Mouse (Mus musculus) MEL (cell line): ENCODE results near the gene Zfp865. TPM values are rescaled to one million over a fixed set of nuclear protein-coding genes. Genes with fewer than 3 reads are reported as not detected.
A peak's percentile ranks its signal among the peaks of the same experiment; 100 is the strongest.

Experiments
- DNase-seq: peaks from one replicate; pipeline ENCODE4 v3.0.0; 2011; ENCODE audit warnings: low read depth, low spot score
- H3K27ac ChIP-seq: 2 replicates; pipeline ENCODE4 v1.5.1; 2012; ENCODE audit warnings: low read depth, mild to moderate bottlenecking, control low read depth, low read length, moderate library complexity; ENCODE audit not compliant: control insufficient read depth
- H3K27me3 ChIP-seq, 2 experiments: fragments of 150-350 bp in 1 of 2; sonication (generic) in 1 of 2; 2 replicates each; pipeline ENCODE4 v1.6.1; 2012; ENCODE audit warnings: low read length in 2 of 2, mild to moderate bottlenecking in 2 of 2, improper control_type of control experiment in 1 of 2, moderate library complexity in 1 of 2; ENCODE audit not compliant: insufficient read depth in 2 of 2, control insufficient read depth in 1 of 2
- H3K36me3 ChIP-seq, 2 experiments: 2 replicates each; pipeline ENCODE4 v1.6.1; 2012 to 2014; ENCODE audit warnings: low read length in 2 of 2, improper control_type of control experiment in 1 of 2, inconsistent platforms in 1 of 2, mild to moderate bottlenecking in 1 of 2; ENCODE audit not compliant: insufficient read depth in 2 of 2, control insufficient read depth in 1 of 2
- H3K4me1 ChIP-seq, 2 experiments: fragments of 150-350 bp in 1 of 2; sonication (generic) in 1 of 2; 2 replicates each; pipeline ENCODE4 v1.6.1; 2012; ENCODE audit warnings: low read length in 2 of 2, improper control_type of control experiment in 1 of 2, mild to moderate bottlenecking in 1 of 2; ENCODE audit not compliant: insufficient read depth in 2 of 2, control insufficient read depth in 1 of 2
- H3K4me3 ChIP-seq, 2 experiments: fragments of 150-350 bp in 1 of 2; sonication (generic) in 1 of 2; 2 replicates each; pipeline ENCODE4 v1.5.1; 2012; ENCODE audit warnings: low read depth in 2 of 2, low read length in 2 of 2, mild to moderate bottlenecking in 2 of 2, moderate library complexity in 2 of 2, control low read depth in 1 of 2, improper control_type of control experiment in 1 of 2; ENCODE audit not compliant: control insufficient read depth in 1 of 2, insufficient read depth in 1 of 2
- H3K79me2 ChIP-seq: 2 replicates; pipeline ENCODE4 v1.6.1; 2012; ENCODE audit warnings: mild to moderate bottlenecking, low read length, moderate library complexity; ENCODE audit not compliant: control insufficient read depth, poor library complexity, insufficient read depth
- H3K9ac ChIP-seq: 2 replicates; pipeline ENCODE4 v1.6.1; 2012; ENCODE audit warnings: low read depth, mild to moderate bottlenecking, control low read depth, low read length, moderate library complexity; ENCODE audit not compliant: control insufficient read depth, poor library complexity, severe bottlenecking
- H3K9me3 ChIP-seq: fragments of 150-350 bp; sonication (generic); replicated peaks from 2 replicates; pipeline ENCODE4 v1.6.1; 2012; ENCODE audit warnings: mild to moderate bottlenecking, low read length, improper control_type of control experiment, moderate library complexity; ENCODE audit not compliant: insufficient read depth
- CHD1 ChIP-seq: IDR thresholded peaks from 2 replicates; pipeline ENCODE4 v1.6.1; 2012; ENCODE audit warnings: low read depth, mild to moderate bottlenecking, inconsistent platforms, low read length, improper control_type of control experiment
- E2F4 ChIP-seq: IDR thresholded peaks from 2 replicates; pipeline ENCODE4 v1.6.1; 2011; ENCODE audit warnings: low read depth, low read length, improper control_type of control experiment, borderline replicate concordance
- EP300 ChIP-seq, 2 experiments: IDR thresholded peaks; 2 replicates each; pipeline ENCODE4 v1.6.1; 2011; ENCODE audit warnings: improper control_type of control experiment in 2 of 2, low read length in 2 of 2, low read depth in 1 of 2, mild to moderate bottlenecking in 1 of 2
- ETS1 ChIP-seq: IDR thresholded peaks from 2 replicates; pipeline ENCODE4 v1.6.1; 2012; ENCODE audit warnings: low read depth, mild to moderate bottlenecking, inconsistent platforms, low read length, improper control_type of control experiment, moderate library complexity
- GABPA ChIP-seq: IDR thresholded peaks from 2 replicates; pipeline ENCODE4 v1.6.1; 2012; ENCODE audit warnings: low read depth, mild to moderate bottlenecking, inconsistent platforms, low read length, improper control_type of control experiment, moderate library complexity
- HCFC1 ChIP-seq: IDR thresholded peaks from 2 replicates; pipeline ENCODE4 v1.6.1; 2012; ENCODE audit warnings: low read depth, mild to moderate bottlenecking, inconsistent platforms, low read length, improper control_type of control experiment, moderate library complexity
- JUND ChIP-seq: IDR thresholded peaks from 2 replicates; pipeline ENCODE4 v1.6.1; 2011; ENCODE audit warnings: low read depth, mild to moderate bottlenecking, improper control_type of control experiment, low read length
- MAFK ChIP-seq: IDR thresholded peaks from 2 replicates; pipeline ENCODE4 v1.6.1; 2011; ENCODE audit warnings: low read depth, mild to moderate bottlenecking, low read length, improper control_type of control experiment, borderline replicate concordance
- MAZ ChIP-seq: IDR thresholded peaks from 2 replicates; pipeline ENCODE4 v1.6.1; 2012; ENCODE audit warnings: low read depth, mild to moderate bottlenecking, inconsistent platforms, low read length, improper control_type of control experiment
- MEF2A ChIP-seq: IDR thresholded peaks from 2 replicates; pipeline ENCODE4 v1.6.1; 2014; ENCODE audit warnings: low read depth, mild to moderate bottlenecking, inconsistent platforms, low read length, improper control_type of control experiment; ENCODE audit not compliant: poor library complexity, insufficient replicate concordance, severe bottlenecking; ENCODE audit errors: extremely low read depth
- MXI1 ChIP-seq: IDR thresholded peaks from 2 replicates; pipeline ENCODE4 v1.6.1; 2011; ENCODE audit warnings: mild to moderate bottlenecking, low read depth, low read length, improper control_type of control experiment
- MYB ChIP-seq: IDR thresholded peaks from 2 replicates; pipeline ENCODE4 v1.6.1; 2011; ENCODE audit warnings: mild to moderate bottlenecking, low read depth, low read length, improper control_type of control experiment
- MYC ChIP-seq: IDR thresholded peaks from 2 replicates; pipeline ENCODE4 v1.6.1; 2011; ENCODE audit warnings: low read depth, mild to moderate bottlenecking, low read length, improper control_type of control experiment, moderate library complexity
- NELFE ChIP-seq: IDR thresholded peaks from 2 replicates; pipeline ENCODE4 v1.6.1; 2011; ENCODE audit warnings: low read depth, low read length, improper control_type of control experiment
- NRF1 ChIP-seq: IDR thresholded peaks from 2 replicates; pipeline ENCODE4 v1.6.1; 2014; ENCODE audit warnings: low read depth, mild to moderate bottlenecking, inconsistent platforms, low read length, improper control_type of control experiment, moderate library complexity; ENCODE audit not compliant: poor library complexity, insufficient read depth, severe bottlenecking
- POLR2A ChIP-seq, 2 experiments: IDR thresholded peaks; 2 replicates each; pipeline ENCODE4 v1.6.1; 2011 to 2012; ENCODE audit warnings: low read length in 2 of 2, mild to moderate bottlenecking in 2 of 2, control low read depth in 1 of 2, improper control_type of control experiment in 1 of 2, low read depth in 1 of 2, moderate library complexity in 1 of 2; ENCODE audit not compliant: control insufficient read depth in 1 of 2, insufficient read depth in 1 of 2, poor library complexity in 1 of 2
- POLR2AphosphoS2 ChIP-seq: IDR thresholded peaks from 2 replicates; pipeline ENCODE4 v1.6.1; 2011; ENCODE audit warnings: low read length, improper control_type of control experiment
- RAD21 ChIP-seq: IDR thresholded peaks from 2 replicates; pipeline ENCODE4 v1.6.1; 2011; ENCODE audit warnings: mild to moderate bottlenecking, low read depth, low read length, improper control_type of control experiment
- RCOR1 ChIP-seq: IDR thresholded peaks from 2 replicates; pipeline ENCODE4 v1.6.1; 2012; ENCODE audit warnings: low read depth, mild to moderate bottlenecking, inconsistent platforms, low read length, improper control_type of control experiment
- SIN3A ChIP-seq: IDR thresholded peaks from 2 replicates; pipeline ENCODE4 v1.6.1; 2012; ENCODE audit warnings: low read length, improper control_type of control experiment, inconsistent platforms
- SMC3 ChIP-seq: IDR thresholded peaks from 2 replicates; pipeline ENCODE4 v1.6.1; 2011; ENCODE audit warnings: low read depth, low read length, improper control_type of control experiment
- TBP ChIP-seq: IDR thresholded peaks from 2 replicates; pipeline ENCODE4 v1.8.0; 2011; ENCODE audit warnings: low read depth, low read length, improper control_type of control experiment
- TCF12 ChIP-seq: IDR thresholded peaks from 2 replicates; pipeline ENCODE4 v1.6.1; 2014; ENCODE audit warnings: low read depth, mild to moderate bottlenecking, inconsistent platforms, low read length, improper control_type of control experiment, moderate library complexity
- UBTF ChIP-seq: IDR thresholded peaks from 2 replicates; pipeline ENCODE4 v1.6.1; 2012; ENCODE audit warnings: low read depth, mild to moderate bottlenecking, inconsistent platforms, low read length, improper control_type of control experiment, moderate library complexity, borderline replicate concordance; ENCODE audit not compliant: insufficient read depth
- USF1 ChIP-seq: IDR thresholded peaks from 2 replicates; pipeline ENCODE4 v1.6.1; 2014; ENCODE audit warnings: low read depth, mild to moderate bottlenecking, inconsistent platforms, low read length, improper control_type of control experiment, moderate library complexity
- USF2 ChIP-seq, 2 experiments: IDR thresholded peaks; 2 replicates each; pipeline ENCODE4 v1.6.1; 2011 to 2012; ENCODE audit warnings: improper control_type of control experiment in 2 of 2, low read length in 2 of 2, borderline replicate concordance in 1 of 2, inconsistent platforms in 1 of 2, low read depth in 1 of 2, mild to moderate bottlenecking in 1 of 2; ENCODE audit not compliant: insufficient read depth in 1 of 2
- ZC3H11A ChIP-seq: IDR thresholded peaks from 2 replicates; pipeline ENCODE4 v1.6.1; 2012; ENCODE audit warnings: low read depth, mild to moderate bottlenecking, inconsistent platforms, low read length, improper control_type of control experiment
- ZKSCAN1 ChIP-seq: IDR thresholded peaks from 2 replicates; pipeline ENCODE4 v1.6.1; 2012; ENCODE audit warnings: low read depth, mild to moderate bottlenecking, inconsistent platforms, low read length, improper control_type of control experiment, moderate library complexity
- ZMIZ1 ChIP-seq: IDR thresholded peaks from 2 replicates; pipeline ENCODE4 v1.6.1; 2012; ENCODE audit warnings: low read depth, mild to moderate bottlenecking, inconsistent platforms, low read length, improper control_type of control experiment, moderate library complexity
- ZNF384 ChIP-seq: IDR thresholded peaks from 2 replicates; pipeline ENCODE4 v1.6.1; 2012; ENCODE audit warnings: low read depth, mild to moderate bottlenecking, inconsistent platforms, low read length, improper control_type of control experiment
- polyA plus RNA-seq, 2 experiments: library from polyadenylated mRNA; stranded (reverse) in 1 of 2; unstranded in 1 of 2; fragments of >175 nt in 1 of 2; fragments of >200 nt in 1 of 2; gene quantifications; 2 replicates each; pipeline versions ENCODE4 v1.2.1 to v1.2.4; 2012; ENCODE audit warnings: low replicate concordance in 2 of 2, low read depth in 1 of 2; ENCODE audit not compliant: insufficient read length in 2 of 2, insufficient read depth in 1 of 2, missing spikeins in 1 of 2
- total RNA-seq: library from RNA; depleted of rRNA; stranded (reverse); fragments of 300-350 nt; gene quantifications from 2 replicates; pipeline ENCODE4 v1.2.3, GENCODE M21; 2012

Gene Zfp865
- total and polyA plus RNA-seq, 3 experiments: 12.2 to 34.6 TPM; not detected in 1

- TF ChIP-seq CHD1 (0 out of 2 replicates have a peak, but pooled peaks have one; percentile 75), TBP (no peak), MYB (no peak), ETS1 (no peak; the same call in 1 of the 2 replicates), RAD21 (no peak), ZMIZ1 (no peak; the same call in 1 of the 2 replicates), RCOR1 (no peak), POLR2A (IDR thresholded peaks at IDR 0.05; ENCODE audit: control insufficient read depth in 1 of 2, insufficient read depth in 1 of 2, low read depth in 1 of 2, low read length in 2 of 2, poor library complexity in 1 of 2) (peak in 1 of 2 experiments; percentile 76; a peak in 3 of 4 replicates), TCF12 (no peak), NRF1 (no peak), USF2 (IDR thresholded peaks at IDR 0.05; ENCODE audit: borderline replicate concordance in 1 of 2, insufficient read depth in 1 of 2, low read depth in 1 of 2, low read length in 2 of 2) (no peak), SMC3 (no peak), E2F4 (no peak), ZKSCAN1 (no peak), POLR2AphosphoS2 (peak; percentile 16; the same call in 1 of the 2 replicates), USF1 (no peak), HCFC1 (no peak)
Observed at GRCm38 (mm10) chr7:5061774-5062359, 41.7 kb downstream of the Zfp865 start, which contains the start of gene U2af2 (continued).

- no peaks in the 10 kb centered on the region for H3K27me3 ChIP-seq
- no peaks in the 10 kb centered on the region for H3K9me3 ChIP-seq
- H3K9ac ChIP-seq: peak overlapping the region; percentile 95
- peaks cover 10 to 30% of the 10 kb centered on the region in 2 experiments for H3K36me3 ChIP-seq
- H3K79me2 ChIP-seq: peaks cover 55% of the 10 kb centered on the region
- peak; percentile 91 for DNase-seq
- H3K4me3 ChIP-seq: peak overlapping the region; percentile 89 to 93
- H3K4me1 ChIP-seq: peaks cover 2 to 22% of the 10 kb centered on the region in 2 experiments
- peak overlapping the region; percentile 94 for H3K27ac ChIP-seq
- TF ChIP-seq RAD21 (no peak), HCFC1 (peak; percentile 80), MEF2A (no peak), E2F4 (peak; percentile 87; the same call in 1 of the 2 replicates), ZMIZ1 (no peak), EP300 (IDR thresholded peaks at IDR 0.05; ENCODE audit: low read depth in 1 of 2, low read length in 2 of 2) (peak in 1 of 2 experiments; percentile 20; a peak in 1 of 4 replicates), TBP (peak; percentile 75), MXI1 (peak; percentile 96), ZC3H11A (no peak), POLR2A (IDR thresholded peaks at IDR 0.05; ENCODE audit: control insufficient read depth in 1 of 2, insufficient read depth in 1 of 2, low read depth in 1 of 2, low read length in 2 of 2, poor library complexity in 1 of 2) (peak in 1 of 2 experiments; percentile 50; a peak in 1 of 4 replicates), JUND (no peak), GABPA (no peak), MAFK (no peak), USF2 (IDR thresholded peaks at IDR 0.05; ENCODE audit: borderline replicate concordance in 1 of 2, insufficient read depth in 1 of 2, low read depth in 1 of 2, low read length in 2 of 2) (peak in 1 of 2 experiments; percentile 68; a peak in 1 of 4 replicates), UBTF (no peak), ZNF384 (no peak), NRF1 (peak; percentile 78), TCF12 (peak; percentile 50; the same call in 1 of the 2 replicates), NELFE (peak; percentile 28), ZKSCAN1 (no peak), MAZ (peak; percentile 89), SIN3A (peak; percentile 84), MYC (peak; percentile 99)
Observed at GRCm38 (mm10) chr7:5062360-5063001, 42.3 kb downstream of the Zfp865 start.
